Mouse (Mus musculus) NIH3T3 (cell line): ENCODE measurements around the gene Taco1.
A peak's percentile ranks its signal among the peaks of the same experiment; 100 is the strongest.

Experiments
- DNase-seq: peaks from one replicate; pipeline ENCODE4 v3.0.0-alpha.2; 2012; ENCODE audit warnings: low read depth

The Taco1 gene

DNA sequence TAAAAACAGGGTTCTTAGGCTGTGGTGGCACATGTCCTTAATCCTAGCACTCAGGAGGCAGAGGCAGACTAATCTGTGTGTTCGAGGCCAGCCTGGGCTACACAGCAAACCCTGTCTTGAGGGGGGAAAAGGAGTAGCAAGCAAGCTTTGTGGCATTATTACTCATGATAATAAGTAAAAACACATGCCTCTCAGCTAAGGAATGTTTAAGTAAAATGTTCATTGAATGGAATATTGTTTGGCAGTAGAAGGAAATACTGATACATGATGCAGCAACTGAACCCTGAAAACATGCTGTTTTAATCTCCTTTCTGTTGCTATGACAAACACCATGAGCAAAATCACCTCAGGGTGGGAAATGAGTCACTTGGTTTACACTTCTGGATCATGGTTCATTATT is 4.5 kb upstream of the Taco1 start:
- DNase-seq = peak; percentile 85

DNA sequence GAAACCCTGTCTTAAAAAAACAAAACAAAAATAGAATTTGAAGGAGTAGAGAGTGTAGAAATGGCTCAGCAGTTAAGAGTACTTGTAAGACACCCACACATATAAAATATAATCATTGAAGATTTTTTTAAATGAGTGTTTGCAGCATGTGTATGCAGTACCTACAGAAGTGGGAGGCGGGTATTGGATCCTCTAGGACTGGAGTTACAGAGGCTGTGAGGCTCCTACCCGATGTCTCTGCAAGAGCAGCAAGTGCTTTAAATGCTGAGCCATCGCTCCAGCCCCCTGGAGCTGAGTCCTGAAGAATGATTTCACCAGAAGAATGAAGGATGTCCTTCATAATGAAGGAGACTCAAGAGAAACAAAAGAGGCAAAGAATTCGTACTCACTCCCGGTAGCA is 2.1 kb upstream of the Taco1 start:
- no peak for DNase-seq

DNA sequence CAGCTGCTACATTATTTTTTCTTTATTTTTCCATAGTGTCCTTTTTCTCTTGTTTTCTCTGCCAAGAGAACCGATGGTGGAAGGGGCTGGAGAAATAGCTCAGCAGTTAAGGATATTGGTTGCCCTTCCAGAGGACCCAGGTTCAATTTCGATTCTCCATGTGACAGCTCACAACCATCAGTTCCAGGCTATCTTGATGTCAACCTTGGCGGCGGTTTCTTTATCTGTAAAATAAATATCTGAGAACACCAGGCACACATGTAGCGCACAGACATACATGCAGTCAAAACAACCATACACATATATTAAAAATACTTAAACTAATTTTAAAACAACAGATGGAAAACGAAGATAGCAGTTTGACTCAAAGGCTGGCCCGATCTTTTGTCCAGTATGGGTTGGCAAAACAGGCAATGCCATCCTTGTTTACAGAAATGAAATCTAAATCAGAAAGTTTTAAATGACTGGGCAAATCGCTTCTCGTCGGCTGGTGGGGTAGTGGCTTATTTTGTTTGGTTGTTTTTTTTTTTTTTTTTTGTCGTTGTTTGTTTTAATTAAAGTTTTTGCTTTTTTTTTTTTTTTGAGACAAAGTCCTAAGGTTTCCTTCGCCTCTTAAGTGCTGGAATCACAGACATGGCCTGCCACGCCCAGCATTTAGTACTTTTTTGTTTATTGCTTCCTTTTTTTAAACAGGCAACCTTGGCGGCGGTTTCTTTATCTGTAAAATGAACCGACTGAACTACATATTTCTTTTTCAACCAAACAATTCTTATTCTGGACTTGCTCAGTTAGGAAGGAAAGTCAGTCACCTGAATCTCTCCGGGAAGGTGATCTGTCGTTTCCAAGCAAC is 563 bp upstream of the Taco1 start:
- no peak for DNase-seq

DNA sequence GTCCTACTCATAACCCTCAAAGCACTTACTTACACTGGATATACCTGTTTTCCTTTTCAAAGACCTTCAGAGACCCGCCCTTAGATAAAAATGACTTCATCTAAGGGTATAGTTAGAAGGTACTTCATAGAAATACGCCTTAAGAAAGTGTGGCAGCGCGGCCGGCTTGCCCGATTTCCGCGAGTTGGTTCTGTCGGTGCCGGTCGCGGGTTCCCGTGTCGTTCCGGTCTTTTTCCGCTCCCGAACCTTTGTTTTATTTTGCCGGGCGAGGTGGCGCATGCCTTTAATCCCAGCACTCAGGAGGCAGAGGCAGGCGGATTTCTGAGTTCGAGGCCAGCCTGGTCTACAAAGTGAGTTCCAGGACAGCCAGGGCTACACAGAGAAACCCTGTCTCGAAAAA is 755 bp downstream of the Taco1 start:
- peak; percentile 76 for DNase-seq

DNA sequence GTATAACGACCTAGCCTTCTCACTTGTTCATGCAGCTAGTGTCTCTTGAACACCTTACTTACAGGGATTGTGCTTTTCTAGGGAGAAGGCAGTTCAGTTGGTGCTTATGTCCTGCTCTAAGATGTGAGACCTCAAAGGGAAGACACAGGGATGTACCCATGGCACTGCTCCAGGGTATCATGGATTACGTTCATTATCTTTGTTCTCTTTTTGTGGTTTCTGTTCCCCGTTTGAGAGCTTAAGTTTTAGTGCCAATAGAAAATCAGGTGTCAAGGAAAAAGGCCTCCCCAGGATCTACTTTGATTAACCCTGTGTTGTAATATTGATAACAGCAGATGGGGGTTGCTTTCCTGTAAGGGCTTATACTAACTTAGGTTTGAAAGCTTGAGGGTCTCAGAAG is 7.9 kb downstream of the Taco1 start:
- DNase-seq = no peak

DNA sequence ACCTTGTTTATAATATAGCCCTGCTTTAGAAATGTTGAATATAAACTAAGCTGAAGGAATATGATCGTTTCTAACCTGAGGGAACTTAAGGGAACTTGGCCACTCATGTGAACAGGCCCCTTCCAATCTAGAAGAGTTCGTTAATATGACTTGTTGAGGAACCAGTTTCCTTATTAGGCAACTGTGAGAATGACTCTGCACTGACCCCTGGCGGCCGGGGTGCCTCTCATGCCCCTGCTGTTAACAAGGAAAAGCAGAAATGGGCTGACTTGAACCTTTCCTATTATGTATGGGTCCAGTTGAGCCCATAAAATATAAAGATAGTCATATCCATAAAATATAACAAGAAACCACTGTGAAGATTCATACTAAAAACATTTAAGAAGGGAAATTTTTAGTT is 10.5 kb downstream of the Taco1 start:
- peak; percentile 89 for DNase-seq

DNA sequence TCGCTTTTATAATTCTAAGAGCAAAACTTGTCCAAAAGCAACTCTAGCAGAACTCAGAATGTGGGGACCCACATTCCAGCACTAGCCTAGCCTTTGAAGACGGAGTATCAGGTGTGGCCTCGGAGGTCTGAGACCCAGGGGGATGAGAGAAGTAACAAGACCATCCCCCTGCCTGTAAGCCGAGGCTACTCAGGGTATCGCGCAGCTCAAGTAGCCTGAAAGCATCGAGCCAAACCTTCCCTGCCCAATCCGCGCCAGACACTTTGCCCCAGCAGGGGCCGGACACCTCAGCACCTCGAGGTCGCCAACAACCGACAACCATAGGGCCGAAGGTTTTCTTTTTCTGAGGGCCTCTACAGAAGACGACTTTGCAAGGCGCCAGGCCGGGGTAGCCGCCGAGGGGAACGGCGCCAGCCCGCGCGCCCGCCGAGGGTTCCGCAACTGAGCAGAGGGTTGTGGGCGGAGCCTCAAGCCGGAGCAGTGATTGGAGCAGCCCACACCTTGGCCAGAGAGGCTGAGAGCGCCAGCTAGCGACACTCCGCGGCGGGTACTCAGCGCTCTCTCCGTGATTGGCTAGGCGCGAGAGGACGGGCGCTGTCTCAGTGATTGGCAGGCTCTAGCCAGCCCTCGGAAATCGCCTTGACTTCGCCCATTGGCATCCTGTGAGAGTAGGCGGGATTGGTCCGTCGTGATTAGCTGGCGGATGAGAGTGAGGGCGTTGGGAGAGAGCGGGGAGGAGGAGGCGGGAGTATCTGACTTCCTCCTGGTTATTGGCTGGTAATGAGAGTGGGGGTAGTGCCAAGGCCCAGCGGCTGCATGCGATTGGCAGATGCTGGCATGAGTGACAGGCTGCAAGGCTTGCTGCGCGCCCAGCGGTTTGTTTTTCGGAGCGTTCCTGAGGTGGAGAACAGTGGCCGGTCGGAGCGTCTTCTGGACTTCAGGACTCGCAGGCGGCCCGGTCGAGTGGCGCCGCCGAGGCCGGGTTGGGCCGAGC is 18.1 kb downstream of the Taco1 start, which contains the start of gene Map3k3:
Map3k3 (plus strand) TSS at position 906 of the 994 bp plus-strand sequence.
- DNase-seq = peak; percentile 99

DNA sequence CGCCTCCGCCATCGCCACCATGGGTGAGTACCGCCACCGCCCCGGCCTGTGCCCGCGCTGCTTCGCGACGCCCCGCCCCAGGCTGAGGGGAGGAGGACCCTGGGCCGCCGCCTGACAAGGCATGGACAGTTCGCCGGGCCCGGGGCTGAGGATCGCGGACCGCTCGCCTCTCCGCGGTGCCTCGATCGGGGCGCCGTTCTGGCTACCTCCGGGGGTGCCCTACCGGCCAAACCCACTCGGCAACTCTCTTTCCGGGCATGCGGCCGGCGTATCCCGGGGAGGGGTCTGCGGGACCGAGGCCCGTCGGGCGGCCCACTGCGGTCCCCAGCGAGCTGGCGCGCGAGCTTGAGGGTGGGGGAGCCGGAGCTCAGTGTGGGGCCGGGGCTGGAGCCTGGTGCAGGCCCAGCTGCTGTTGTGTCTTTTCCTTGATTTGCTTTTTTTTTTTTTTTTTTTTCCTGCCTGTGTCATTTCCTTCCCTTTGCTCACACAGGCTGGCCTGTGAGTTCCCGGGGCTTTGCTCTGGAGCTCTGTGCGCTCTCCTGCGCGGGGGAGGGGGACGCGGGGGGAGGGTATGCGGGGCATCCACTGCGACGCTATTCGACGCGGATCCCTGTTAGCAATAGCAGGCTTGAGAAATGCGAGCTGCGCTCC is 19.2 kb downstream of the Taco1 start:
- peak; percentile 78 for DNase-seq

DNA sequence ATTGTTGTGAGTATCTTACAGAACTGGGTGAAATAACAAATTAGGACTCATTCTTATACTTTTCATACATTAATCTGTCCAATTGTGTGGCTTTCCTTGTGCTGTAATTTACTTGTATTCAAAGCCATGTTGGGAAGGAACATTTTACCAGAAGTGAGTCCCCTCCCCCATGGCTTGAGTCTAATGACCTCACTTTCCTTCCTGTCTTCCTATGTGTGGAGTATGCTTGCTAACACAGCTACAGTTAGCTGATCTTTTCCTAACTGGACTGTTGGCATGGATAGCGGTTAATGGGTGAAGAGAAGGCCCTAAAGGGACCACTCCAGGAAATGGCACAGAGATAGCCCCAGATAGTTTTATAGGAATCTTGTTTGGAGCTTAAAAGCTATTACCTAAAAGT is 32.4 kb downstream of the Taco1 start:
- DNase-seq = no peak

DNA sequence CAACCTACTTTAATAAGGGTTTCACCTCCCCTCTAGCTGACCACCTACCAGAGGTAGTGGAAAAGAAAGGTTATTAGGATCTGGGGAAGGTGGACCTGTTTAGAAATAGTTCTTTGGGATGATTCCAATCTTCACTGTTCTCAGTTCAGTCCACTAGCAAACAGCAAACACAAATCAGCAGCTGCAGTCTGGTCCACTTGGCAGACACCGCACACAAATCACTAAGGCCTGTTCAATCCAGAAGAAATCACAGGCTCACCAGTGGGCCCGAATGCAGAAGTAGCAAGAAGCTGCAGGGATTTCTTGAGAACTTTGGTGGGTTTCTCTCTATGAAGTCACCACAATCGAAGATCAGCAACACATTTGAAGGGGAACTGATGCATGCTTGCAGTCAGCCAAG is 37.0 kb downstream of the Taco1 start:
- DNase-seq = peak; percentile 17

DNA sequence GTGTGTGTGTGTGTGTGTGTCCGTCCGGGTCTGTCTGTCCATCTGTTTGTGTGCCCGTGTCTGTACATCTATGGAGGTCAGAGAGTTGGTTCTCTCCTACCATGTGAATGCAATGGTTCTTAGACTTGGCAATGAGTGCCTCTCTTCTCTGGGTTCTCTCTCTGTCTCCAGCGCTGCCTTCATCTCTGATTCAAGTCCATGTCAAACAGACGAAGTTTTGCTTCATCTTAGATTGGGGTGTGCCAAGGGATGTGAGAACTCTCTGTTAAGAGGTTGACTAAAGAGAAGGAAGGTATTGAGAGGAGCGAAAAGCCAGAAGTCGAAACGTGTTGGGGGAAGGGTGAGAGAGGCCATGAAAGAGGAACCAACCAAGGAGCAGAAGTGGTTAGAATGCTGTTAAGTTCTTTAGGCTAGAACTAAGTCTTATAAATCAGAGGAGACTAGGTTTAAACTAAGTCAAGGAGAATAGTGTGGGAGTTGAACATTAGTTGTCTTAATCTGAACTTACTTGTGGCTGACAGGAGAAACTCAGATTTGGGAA is 40.3 kb downstream of the Taco1 start:
- no peak for DNase-seq

DNA sequence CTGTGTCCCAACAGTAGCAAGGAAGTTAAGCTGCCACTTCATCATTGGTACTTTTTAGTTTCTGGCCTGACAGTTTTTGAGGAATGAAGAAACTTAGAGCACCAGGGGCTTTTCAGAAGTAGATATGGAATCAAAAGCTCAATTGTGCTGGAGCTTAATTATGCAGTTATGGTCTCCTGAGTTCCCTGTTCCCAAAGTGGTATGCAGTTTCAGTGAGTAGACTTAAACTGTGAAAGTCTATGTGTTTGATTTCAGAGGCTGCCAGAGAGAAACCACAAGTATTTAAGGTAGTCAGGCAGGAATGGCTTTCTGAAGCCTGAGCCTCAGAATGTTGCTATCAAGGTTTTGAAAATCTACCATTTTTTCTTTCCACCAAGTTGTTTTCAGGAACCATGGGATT is 45.8 kb downstream of the Taco1 start:
- DNase-seq = peak; percentile 5

DNA sequence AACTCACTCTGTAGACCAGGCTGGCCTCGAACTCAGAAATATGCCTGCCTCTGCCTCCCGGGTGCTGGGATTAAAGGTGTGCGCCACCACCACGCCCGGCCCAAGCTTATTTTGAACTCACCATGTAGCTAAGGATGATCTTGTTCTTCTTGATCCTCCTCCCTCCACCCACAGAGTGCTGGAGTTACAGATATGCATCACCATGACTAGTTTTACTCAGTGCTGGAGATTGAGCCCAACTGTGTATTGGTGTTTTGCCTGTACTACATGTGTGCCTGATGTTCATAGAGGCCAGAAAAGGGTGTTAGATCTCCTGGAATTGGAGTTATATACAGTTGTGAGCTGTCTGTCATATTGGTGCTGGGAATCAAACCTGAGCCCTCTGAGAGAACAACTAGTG is 56.4 kb downstream of the Taco1 start:
- no peak for DNase-seq

DNA sequence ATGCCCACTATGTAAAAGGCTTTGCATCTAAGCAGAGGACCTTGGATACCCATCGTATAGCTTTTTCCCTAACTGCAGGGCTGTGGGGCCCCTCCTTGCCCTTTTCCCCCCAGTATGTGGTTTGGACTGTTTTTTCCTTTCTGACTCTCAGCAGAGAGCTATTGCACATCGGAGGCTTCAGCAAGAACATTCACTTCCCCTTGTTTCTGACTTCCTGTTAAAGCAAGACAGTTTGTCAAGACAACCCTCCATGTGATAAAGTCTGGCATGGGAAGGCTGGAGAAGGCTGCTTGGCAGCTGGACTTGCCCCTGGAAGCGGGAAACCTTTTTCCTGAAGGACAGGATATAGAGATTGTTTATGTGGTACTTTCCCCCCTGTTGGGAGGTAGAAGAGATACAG is 56.9 kb downstream of the Taco1 start:
- DNase-seq = no peak
